Mouse (Mus musculus) activated CD4-positive, CD25-positive, alpha-beta regulatory T cell, adult 4 months (primary cell): ENCODE measurements at regions not wholly inside any gene's neighbourhood (a gene's known extent, or its start where the extent isn't known, plus 50 kb on each side); places are given as distances from the start of the nearest gene placed in this dataset.

Source experiments
- ATAC-seq: one replicate; pipeline ENCODE4 v1.8.0; 2017

- ATAC-seq = no peak
Observed at GRCm38 (mm10) chr14:99431697-99432096, 133.2 kb downstream of the Klf5 start.

GRCm38 (mm10) chr14:99434645-99435044, 136.2 kb downstream of the Klf5 start:
- ATAC-seq = no peak

- no peak for ATAC-seq
Observed at GRCm38 (mm10) chr14:99435512-99435911, 137.0 kb downstream of the Klf5 start.

- no peak for ATAC-seq
Observed at GRCm38 (mm10) chr14:99436051-99436450, 137.6 kb downstream of the Klf5 start.

GRCm38 (mm10) chr14:99449112-99449511, 150.6 kb downstream of the Klf5 start:
- no peak for ATAC-seq

- no peak for ATAC-seq
Observed at GRCm38 (mm10) chr14:99449870-99450269, 151.4 kb downstream of the Klf5 start.

- no peak for ATAC-seq
Observed at GRCm38 (mm10) chr14:99451110-99451795, 152.8 kb downstream of the Klf5 start.

GRCm38 (mm10) chr14:99453916-99454315, 155.4 kb downstream of the Klf5 start:
- ATAC-seq = no peak

GRCm38 (mm10) chr14:99456555-99456954, 158.1 kb downstream of the Klf5 start:
- ATAC-seq = no peak

- no peak for ATAC-seq
Observed at GRCm38 (mm10) chr14:99457573-99457972, 159.1 kb downstream of the Klf5 start.

GRCm38 (mm10) chr14:99472111-99472510, 173.6 kb downstream of the Klf5 start:
- ATAC-seq = no peak

- no peak for ATAC-seq
Observed at GRCm38 (mm10) chr14:99475271-99475670, 176.8 kb downstream of the Klf5 start.

- no peak for ATAC-seq
Observed at GRCm38 (mm10) chr14:99480325-99481077, 182.0 kb downstream of the Klf5 start.

GRCm38 (mm10) chr14:99487981-99488380, 189.5 kb downstream of the Klf5 start:
- ATAC-seq = no peak

GRCm38 (mm10) chr14:99493197-99493596, 194.7 kb downstream of the Klf5 start:
- no peak for ATAC-seq

GRCm38 (mm10) chr14:99493659-99494058, 195.2 kb downstream of the Klf5 start:
- no peak for ATAC-seq

- ATAC-seq = no peak
Observed at GRCm38 (mm10) chr14:99499502-99500266, 201.2 kb downstream of the Klf5 start.

GRCm38 (mm10) chr14:99504909-99505308, 206.4 kb downstream of the Klf5 start:
- ATAC-seq = no peak

- ATAC-seq = no peak
Observed at GRCm38 (mm10) chr14:99509696-99510536, 211.4 kb downstream of the Klf5 start.

- no peak for ATAC-seq
Observed at GRCm38 (mm10) chr14:99515474-99515873, 217.0 kb downstream of the Klf5 start.

- no peak for ATAC-seq
Observed at GRCm38 (mm10) chr14:99516703-99517102, 218.2 kb downstream of the Klf5 start.

GRCm38 (mm10) chr14:99520343-99520742, 221.9 kb downstream of the Klf5 start:
- no peak for ATAC-seq
